Comparison of ENCODE assay signal across 11 mouse cellular contexts in genomic region chr17:74278966-74279869, GRCm38 (mm10). TPM values are rescaled to one million over a fixed set of nuclear protein-coding genes. Genes with fewer than 3 reads are reported as not detected.
DNase-seq lines count a peak whose midpoint lies in the region; ATAC-seq and TF ChIP-seq lines count a peak whose summit lies in the region.
"Had no signal": no experiment of that assay in that cellular context is flagged by ENCODE, and none has a peak within 500 bp of the region (broad histone marks: within the 10 kb centered on the region; RNA-seq: fewer than 3 reads in every experiment).

No protein-coding gene starts in this region.

- peaks cover 70% of the 10 kb centered on the region for H3K79me2 ChIP-seq in MEL (ENCODE audit: control insufficient read depth, insufficient read depth, low read length, poor library complexity)

- TF ChIP-seq POLR2A in MEL (IDR thresholded peaks at IDR 0.05; ENCODE audit: control insufficient read depth in 1 of 2, insufficient read depth in 1 of 2, low read depth in 1 of 2, low read length in 2 of 2, poor library complexity in 1 of 2) = no peak

- peaks cover 7% of the 10 kb centered on the region for H3K4me1 ChIP-seq in hindbrain, embryonic 15.5 days (replicated peaks)
- no peaks in the 10 kb centered on the region for H3K4me1 ChIP-seq in hindbrain, embryonic 10.5 days (replicated peaks)
- peaks cover 19 to 30% of the 10 kb centered on the region in 2 experiments for H3K4me1 ChIP-seq in MEL (ENCODE audit: control insufficient read depth in 1 of 2, insufficient read depth in 2 of 2, low read length in 2 of 2)
- H3K4me1 ChIP-seq in hindbrain, embryonic 16.5 days (ENCODE audit: control insufficient read depth, insufficient read depth, low read depth, low read length) = peaks cover 5% of the 10 kb centered on the region; the same call in 1 of the 2 replicates
- H3K4me1 ChIP-seq: embryonic facial prominence, embryonic 12.5 days had no signal

- no peaks in the 10 kb centered on the region for H3K36me3 ChIP-seq in hindbrain, embryonic 15.5 days
- peaks cover 28% of the 10 kb centered on the region for H3K36me3 ChIP-seq in hindbrain, embryonic 10.5 days
- H3K36me3 ChIP-seq in MEL (ENCODE audit: control insufficient read depth in 1 of 2, insufficient read depth in 2 of 2, low read length in 2 of 2) = peaks cover 20 to 29% of the 10 kb centered on the region in 2 experiments
- no peaks in the 10 kb centered on the region for H3K36me3 ChIP-seq in hindbrain, embryonic 16.5 days (ENCODE audit: control insufficient read depth, insufficient read depth, low read length)
- H3K36me3 ChIP-seq: embryonic facial prominence, embryonic 12.5 days; heart, embryonic 15.5 days had no signal

- no peak overlapping the region for H3K9ac ChIP-seq in hindbrain, embryonic 15.5 days
- no peak overlapping the region for H3K9ac ChIP-seq in MEL (ENCODE audit: control insufficient read depth, low read depth, low read length, poor library complexity, severe bottlenecking)
- H3K9ac ChIP-seq in hindbrain, embryonic 16.5 days (ENCODE audit: low read depth, low read length) = no peak overlapping the region
- H3K9ac ChIP-seq: embryonic facial prominence, embryonic 12.5 days; heart, embryonic 15.5 days had no signal

- no peaks in the 10 kb centered on the region for H3K9me3 ChIP-seq in hindbrain, embryonic 15.5 days
- no peaks in the 10 kb centered on the region for H3K9me3 ChIP-seq in hindbrain, embryonic 10.5 days
- H3K9me3 ChIP-seq in MEL (replicated peaks; ENCODE audit: insufficient read depth, low read length) = no peaks in the 10 kb centered on the region
- no peaks in the 10 kb centered on the region for H3K9me3 ChIP-seq in hindbrain, embryonic 16.5 days (ENCODE audit: control insufficient read depth, low read length)
- H3K9me3 ChIP-seq: embryonic facial prominence, embryonic 12.5 days; heart, embryonic 15.5 days had no signal

- H3K27ac ChIP-seq in hindbrain, embryonic 15.5 days (replicated peaks) = no peak overlapping the region
- H3K27ac ChIP-seq in hindbrain, embryonic 10.5 days = no peak overlapping the region
- peak overlapping the region; percentile 27 for H3K27ac ChIP-seq in MEL (ENCODE audit: control insufficient read depth, low read depth, low read length)
- H3K27ac ChIP-seq in hindbrain, embryonic 16.5 days (ENCODE audit: low read depth, low read length) = no peak overlapping the region
- H3K27ac ChIP-seq in gastrocnemius, adult 2 months = no peak overlapping the region
- H3K27ac ChIP-seq: embryonic facial prominence, embryonic 12.5 days; heart, embryonic 15.5 days had no signal

- no peak overlapping the region for H3K4me2 ChIP-seq in hindbrain, embryonic 15.5 days
- H3K4me2 ChIP-seq in hindbrain, embryonic 16.5 days (ENCODE audit: low read length) = no peak overlapping the region
- H3K4me2 ChIP-seq: embryonic facial prominence, embryonic 12.5 days; heart, embryonic 15.5 days had no signal

- no peak for TF ChIP-seq RAD21 in MEL (IDR thresholded peaks at IDR 0.05; ENCODE audit: low read depth, low read length)

- H3K27me3 ChIP-seq in hindbrain, embryonic 15.5 days = no peaks in the 10 kb centered on the region
- H3K27me3 ChIP-seq in hindbrain, embryonic 10.5 days (ENCODE audit: insufficient read depth, poor library complexity, severe bottlenecking) = no peaks in the 10 kb centered on the region
- H3K27me3 ChIP-seq in MEL (ENCODE audit: control insufficient read depth in 1 of 2, insufficient read depth in 2 of 2, low read length in 2 of 2) = no peaks in the 10 kb centered on the region
- H3K27me3 ChIP-seq in hindbrain, embryonic 16.5 days (replicated peaks; ENCODE audit: control insufficient read depth, insufficient read depth, low read length) = no peaks in the 10 kb centered on the region
- H3K27me3 ChIP-seq: embryonic facial prominence, embryonic 12.5 days; heart, embryonic 15.5 days had no signal

- TF ChIP-seq EP300 in MEL (IDR thresholded peaks at IDR 0.05; ENCODE audit: low read depth in 1 of 2, low read length in 2 of 2) = no peak

- WGBS in hindbrain, embryonic 15.5 days = 92% methylated on average over 8 of the region's 8 CpGs
- WGBS in hindbrain, embryonic 10.5 days = 94% methylated on average over 8 of the region's 8 CpGs
- 96% methylated on average over 8 of the region's 8 CpGs for WGBS in hindbrain, embryonic 16.5 days

- no peak for TF ChIP-seq CTCF in MEL (IDR thresholded peaks at IDR 0.05 in 2 of 3, conservative IDR thresholded peaks at IDR 0.05 in 1 of 3; ENCODE audit: control insufficient read depth in 1 of 3, insufficient read depth in 1 of 3, low read depth in 2 of 3, low read length in 3 of 3, poor library complexity in 1 of 3, severe bottlenecking in 1 of 3)
- TF ChIP-seq CTCF in gastrocnemius, adult 2 months (IDR thresholded peaks at IDR 0.05) = no peak

- no peak for DNase-seq in hindbrain, embryonic 10.5 days (ENCODE audit: low spot score)
- peak; percentile 57 for DNase-seq in MEL (ENCODE audit: low read depth, low spot score)
- DNase-seq in layer of hippocampus, postnatal 10 days (ENCODE audit: low spot score in 2 of 2) = no peak
- DNase-seq in gastrocnemius, adult 2 months = no peak
- DNase-seq: cerebellum, postnatal 10 days; thymus, postnatal 4 days had no signal

- no peak overlapping the region for H3K4me3 ChIP-seq in hindbrain, embryonic 15.5 days
- no peak overlapping the region for H3K4me3 ChIP-seq in hindbrain, embryonic 10.5 days
- peak overlapping the region in 1 of 2 experiments; percentile 31; a peak in 1 of 4 replicates for H3K4me3 ChIP-seq in MEL (ENCODE audit: control insufficient read depth in 1 of 2, insufficient read depth in 1 of 2, low read depth in 2 of 2, low read length in 2 of 2)
- no peak overlapping the region for H3K4me3 ChIP-seq in hindbrain, embryonic 16.5 days (ENCODE audit: low read length)
- H3K4me3 ChIP-seq in gastrocnemius, adult 2 months = no peak overlapping the region
- H3K4me3 ChIP-seq: embryonic facial prominence, embryonic 12.5 days; heart, embryonic 15.5 days had no signal

- intact Hi-C loops in gastrocnemius, adult 2 months (cut with DNase I) = no loop called here

- ATAC-seq in hindbrain, embryonic 15.5 days (ENCODE audit: low FRiP score, low read depth) = peak; percentile 37
- peak; percentile 35 for ATAC-seq in hindbrain, embryonic 16.5 days
- ATAC-seq in megakaryocyte-erythroid progenitor cell, adult 5-6 weeks (replicated peaks; ENCODE audit: low FRiP score, low TSS enrichment, poor library complexity, severe bottlenecking) = peak; percentile 54

TF ChIP-seq in MEL, 35 proteins besides CTCF, POLR2A, EP300 and RAD21:
- TF ChIP-seq HCFC1 (IDR thresholded peaks at IDR 0.05; ENCODE audit: low read depth, low read length) = no peak
- TF ChIP-seq MXI1 (IDR thresholded peaks at IDR 0.05; ENCODE audit: low read depth, low read length) = 0 out of 2 replicates have a peak, but pooled peaks have one; percentile 18
- TF ChIP-seq TAL1 (IDR thresholded peaks at IDR 0.05; ENCODE audit: low read length) = no peak

RNA-seq across cellular contexts. Expression of gene Memo1, which starts 16.1 kb away (rescaled TPM):
- 51.1 and 51.6 TPM in 2 replicates for polyA plus RNA-seq in hindbrain, embryonic 15.5 days (2015; fragmentation: Nextera tagmentation; extraction: Ambion mirVana)
- 76.8 and 86.9 TPM in 2 replicates for polyA plus RNA-seq in hindbrain, embryonic 10.5 days (2016; fragmentation: Nextera tagmentation; extraction: Ambion mirVana)
- 68.8 and 75.3 TPM in 2 replicates for total RNA-seq in MEL (2012; rRNA removed)
- 10 to 100 TPM in 1 of 2 experiments, not detected in 1; 63.1 TPM for polyA plus RNA-seq in MEL (2012; ENCODE audit: insufficient read depth in 1 of 2, insufficient read length in 2 of 2, low read depth in 1 of 2, low replicate concordance in 2 of 2, missing spikeins in 1 of 2)
- polyA plus RNA-seq in hindbrain, embryonic 16.5 days (2015; fragmentation: Nextera tagmentation; extraction: Ambion mirVana) = 52.9 and 56.1 TPM in 2 replicates
- 148 and 172 TPM in 2 replicates for total RNA-seq in megakaryocyte-erythroid progenitor cell, adult 5-6 weeks (2014; fragmentation: Nextera tagmentation)
- 197 and 201 TPM in 2 replicates for total RNA-seq in megakaryocyte-erythroid progenitor cell, adult 5-6 weeks (2017)
- 10 to 100 TPM; 61.2 to 61.7 TPM for total RNA-seq in layer of hippocampus, postnatal 10 days (2021)
- total RNA-seq in gastrocnemius, adult 2 months (2021) = 10 to 100 TPM; 43.7 to 55.6 TPM

RNA-seq across cellular contexts. Expression of gene Dpy30, which starts 44.5 kb away (rescaled TPM):
- polyA plus RNA-seq in hindbrain, embryonic 15.5 days (2015; fragmentation: Nextera tagmentation; extraction: Ambion mirVana) = 210 and 224 TPM in 2 replicates
- 266 and 284 TPM in 2 replicates for polyA plus RNA-seq in hindbrain, embryonic 10.5 days (2016; fragmentation: Nextera tagmentation; extraction: Ambion mirVana)
- total RNA-seq in MEL (2012; rRNA removed) = 113 and 121 TPM in 2 replicates
- 100 to 1,000 TPM in 1 of 2 experiments, not detected in 1; 192 TPM for polyA plus RNA-seq in MEL (2012; ENCODE audit: insufficient read depth in 1 of 2, insufficient read length in 2 of 2, low read depth in 1 of 2, low replicate concordance in 2 of 2, missing spikeins in 1 of 2)
- 207 and 221 TPM in 2 replicates for polyA plus RNA-seq in hindbrain, embryonic 16.5 days (2015; fragmentation: Nextera tagmentation; extraction: Ambion mirVana)
- total RNA-seq in megakaryocyte-erythroid progenitor cell, adult 5-6 weeks (2014; fragmentation: Nextera tagmentation) = 233 and 253 TPM in 2 replicates
- total RNA-seq in megakaryocyte-erythroid progenitor cell, adult 5-6 weeks (2017) = 114 and 178 TPM in 2 replicates
- total RNA-seq in layer of hippocampus, postnatal 10 days (2021) = 10 to 100 TPM; 66.8 to 72.9 TPM
- 10 to 100 TPM; 45.2 to 57.6 TPM for total RNA-seq in gastrocnemius, adult 2 months (2021)

RNA-seq across cellular contexts. Expression of gene Spast, which starts 59.6 kb away (rescaled TPM):
- 34.2 and 35.5 TPM in 2 replicates for polyA plus RNA-seq in hindbrain, embryonic 15.5 days (2015; fragmentation: Nextera tagmentation; extraction: Ambion mirVana)
- 16.4 and 16.8 TPM in 2 replicates for polyA plus RNA-seq in hindbrain, embryonic 10.5 days (2016; fragmentation: Nextera tagmentation; extraction: Ambion mirVana)
- 28.2 and 29.0 TPM in 2 replicates for total RNA-seq in MEL (2012; rRNA removed)
- polyA plus RNA-seq in MEL (2012; ENCODE audit: insufficient read depth in 1 of 2, insufficient read length in 2 of 2, low read depth in 1 of 2, low replicate concordance in 2 of 2, missing spikeins in 1 of 2) = 10 to 100 TPM in 1 of 2 experiments, not detected in 1; 35.2 TPM
- 17.3 and 19.4 TPM in 2 replicates for polyA plus RNA-seq in hindbrain, embryonic 16.5 days (2015; fragmentation: Nextera tagmentation; extraction: Ambion mirVana)
- 19.1 and 34.5 TPM in 2 replicates for total RNA-seq in megakaryocyte-erythroid progenitor cell, adult 5-6 weeks (2014; fragmentation: Nextera tagmentation)
- 47.7 and 63.5 TPM in 2 replicates for total RNA-seq in megakaryocyte-erythroid progenitor cell, adult 5-6 weeks (2017)
- total RNA-seq in layer of hippocampus, postnatal 10 days (2021) = 10 to 100 TPM; 78.8 to 81.0 TPM
- 10 to 100 TPM; 47.5 to 47.9 TPM for total RNA-seq in gastrocnemius, adult 2 months (2021)
